Mouse (Mus musculus) induced T-regulatory cell, adult 2 months (primary cell): ENCODE measurements at regions not wholly inside any gene's neighbourhood (a gene's known extent, or its start where the extent isn't known, plus 50 kb on each side); places are given as distances from the start of the nearest gene placed in this dataset.
"Not testable (repeated sequence)": the region's sequence is repeated elsewhere in the genome, so short reads cannot be mapped to it uniquely, and the experiment has no call there.

ENCODE experiments used
- DNase-seq: peaks from one replicate; pipeline ENCODE4 v3.0.0-alpha.2; 2012; ENCODE audit warnings: low read depth

DNA sequence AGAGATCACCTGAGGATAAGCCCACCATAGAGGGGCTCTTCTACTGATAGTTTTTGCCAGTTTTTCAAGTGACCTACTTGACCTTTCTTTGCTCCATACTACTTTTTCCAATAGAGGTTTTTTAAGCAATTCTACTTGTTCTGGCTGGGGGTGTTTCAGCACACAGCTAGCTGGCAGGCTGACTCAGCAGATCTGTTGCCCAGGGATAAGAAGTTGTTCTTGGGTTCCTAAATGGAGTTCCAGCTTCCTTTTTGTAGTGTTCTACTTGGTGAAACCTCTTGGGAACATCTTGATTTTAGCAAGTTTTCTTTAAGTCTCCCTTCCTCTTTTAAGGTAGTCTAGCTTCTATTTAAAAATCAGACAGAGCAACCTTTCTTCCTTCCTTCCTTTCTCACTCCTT is 61.0 kb downstream of the 4930474N05Rik start:
- DNase-seq, result no peak

DNA sequence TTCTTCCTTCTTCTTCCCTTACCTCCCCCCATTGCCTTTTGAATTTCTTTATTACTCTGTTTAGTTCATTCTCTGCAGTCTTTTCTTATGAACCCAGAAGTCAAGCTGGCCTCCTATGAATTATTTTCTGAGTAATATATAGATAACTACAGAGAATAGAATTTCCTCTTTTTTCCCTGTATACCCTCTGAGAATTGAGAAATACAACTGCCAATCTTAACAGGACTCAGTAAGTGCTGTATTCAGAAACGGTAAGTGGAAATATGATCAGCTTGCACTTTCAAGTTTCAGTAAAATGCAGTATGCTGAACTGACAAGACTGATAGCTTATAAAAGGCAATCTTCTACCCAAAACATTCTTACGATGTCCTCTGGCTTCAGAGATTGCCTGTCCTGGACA is 61.5 kb downstream of the 4930474N05Rik start:
- DNase-seq, result no peak

DNA sequence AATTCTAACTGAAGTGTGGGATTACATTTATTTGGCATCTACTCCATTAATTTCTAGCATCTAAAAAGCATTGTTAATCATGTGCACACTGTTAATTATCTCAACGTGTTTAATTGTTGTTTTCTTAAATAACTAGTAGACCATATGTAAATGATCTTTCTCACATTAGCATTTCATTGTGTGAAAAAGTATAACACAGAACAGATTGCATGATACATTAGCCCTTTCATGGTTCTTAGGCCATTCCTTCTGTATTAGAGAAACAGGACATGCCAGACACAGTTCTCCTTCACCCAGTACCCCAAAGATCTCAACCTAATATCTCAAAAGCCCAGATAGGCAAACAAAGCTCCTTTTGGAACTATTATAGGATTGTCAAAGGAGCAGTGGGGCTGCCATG is 89.0 kb downstream of the 4930474N05Rik start:
- no peak for DNase-seq

DNA sequence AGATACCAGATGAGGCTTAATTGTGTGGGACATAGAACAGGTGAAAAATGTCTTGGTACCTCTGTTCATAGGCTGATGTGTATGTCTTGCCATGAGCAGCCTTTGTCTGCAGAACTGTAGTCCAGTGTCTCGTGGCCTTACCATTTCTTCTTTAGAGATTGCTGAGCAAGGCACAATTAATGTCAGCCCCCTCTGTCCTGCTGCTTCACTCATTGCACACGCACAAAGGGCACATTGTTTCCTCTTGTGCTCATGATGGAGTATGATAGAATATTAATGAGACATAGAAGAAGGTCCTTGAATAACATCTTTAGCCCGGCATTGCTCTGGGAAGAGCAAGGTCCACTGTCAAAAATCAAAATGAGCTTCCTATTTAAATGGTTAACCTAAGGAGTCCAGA is 101.8 kb downstream of the 4930474N05Rik start:
- no peak for DNase-seq

DNA sequence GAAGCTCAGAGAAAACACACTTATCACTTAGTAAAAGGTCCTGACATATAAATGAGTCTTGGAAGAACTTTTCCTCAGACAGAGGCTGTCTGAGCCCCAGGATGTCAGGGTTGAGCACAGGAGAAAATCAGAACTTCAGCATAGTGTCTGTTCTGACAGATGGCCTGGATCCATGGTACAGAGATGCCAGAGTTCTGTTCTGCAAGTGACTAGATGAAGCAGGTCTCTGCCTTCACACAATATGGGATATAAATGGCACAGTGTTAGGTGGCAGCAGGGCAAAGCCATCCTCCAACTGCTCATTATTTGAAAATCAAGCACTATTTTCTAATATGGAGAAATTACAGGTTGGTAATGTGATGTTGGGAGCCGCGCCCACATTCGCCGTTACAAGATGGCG is 103.7 kb downstream of the 4930474N05Rik start:
- no peak for DNase-seq

DNA sequence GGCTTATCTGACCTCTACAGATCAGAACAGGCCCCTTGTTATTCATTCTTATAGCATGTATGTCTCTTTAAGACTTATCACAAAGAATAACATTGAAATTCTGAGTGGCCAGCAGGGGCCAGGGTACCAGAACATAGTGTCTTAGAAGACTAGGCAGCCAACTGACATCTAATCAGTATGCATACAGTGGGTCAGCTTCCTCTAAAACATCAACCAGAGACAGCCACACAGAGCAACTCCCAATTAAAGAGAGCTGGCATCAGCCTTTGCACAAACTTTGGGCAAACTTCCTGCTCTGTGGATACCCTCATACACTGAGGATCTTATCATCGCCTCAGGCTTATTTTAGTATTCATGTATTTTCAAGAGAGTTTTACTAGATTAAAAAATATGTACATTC is 109.1 kb downstream of the 4930474N05Rik start:
- no peak for DNase-seq

DNA sequence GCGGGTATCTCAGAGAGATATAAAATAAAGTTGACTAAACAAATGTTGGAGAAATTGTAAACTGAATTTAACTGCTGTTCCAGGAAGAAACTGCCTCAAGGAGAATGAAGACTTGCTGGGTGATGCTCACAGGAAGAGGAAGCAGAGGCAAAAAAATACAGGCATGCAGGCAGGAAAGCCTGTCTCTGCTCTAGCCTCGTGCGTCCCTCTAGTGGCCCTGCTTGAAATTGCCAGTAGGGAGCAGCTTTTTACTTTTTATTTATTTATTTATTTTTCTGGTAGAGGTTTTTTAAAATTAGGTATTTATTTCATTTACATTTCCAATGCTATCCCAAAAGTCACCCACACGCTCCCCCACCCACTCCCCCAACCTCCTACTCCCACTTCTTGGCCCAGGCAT is 118.1 kb downstream of the 4930474N05Rik start:
- DNase-seq, result peak; percentile 16

DNA sequence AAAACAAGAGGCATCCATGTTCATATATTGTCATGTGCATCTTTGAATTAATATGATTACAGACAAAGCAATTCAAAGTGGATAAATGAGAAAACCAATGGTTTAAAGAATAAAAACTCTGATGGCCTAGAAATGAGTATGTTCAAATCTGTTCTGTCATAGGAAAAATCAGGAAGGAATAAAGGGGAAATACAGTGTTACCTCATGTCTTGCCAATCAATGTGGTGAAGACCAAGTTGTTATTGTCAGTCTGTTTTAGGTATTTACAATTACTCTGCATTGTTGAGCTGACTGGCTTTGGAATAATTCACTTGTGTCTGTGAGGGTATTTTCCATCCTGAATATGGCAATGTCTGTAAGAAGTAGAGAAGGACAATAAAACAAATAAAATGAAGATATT is 151.1 kb downstream of the 4930474N05Rik start:
- no peak for DNase-seq

DNA sequence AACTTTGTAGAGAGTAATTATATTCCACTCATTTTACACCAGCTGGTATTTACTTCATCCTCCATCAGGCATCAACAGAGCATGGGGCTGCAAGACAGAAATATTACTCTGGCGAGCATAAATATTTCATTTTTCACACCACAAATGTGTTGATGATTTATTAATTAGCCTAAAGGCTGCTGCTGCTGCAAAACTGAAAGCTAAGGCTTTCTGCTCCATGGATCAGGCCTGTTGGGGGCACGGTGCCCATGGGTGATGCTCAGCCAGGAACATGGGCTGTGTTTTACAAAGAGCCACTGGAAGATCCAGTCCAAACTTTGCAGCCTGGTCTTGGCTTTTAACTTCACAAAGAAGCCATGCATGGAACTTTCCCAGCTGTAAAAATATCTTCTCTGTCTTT is 167.4 kb downstream of the 4930474N05Rik start:
- DNase-seq, result no peak

DNA sequence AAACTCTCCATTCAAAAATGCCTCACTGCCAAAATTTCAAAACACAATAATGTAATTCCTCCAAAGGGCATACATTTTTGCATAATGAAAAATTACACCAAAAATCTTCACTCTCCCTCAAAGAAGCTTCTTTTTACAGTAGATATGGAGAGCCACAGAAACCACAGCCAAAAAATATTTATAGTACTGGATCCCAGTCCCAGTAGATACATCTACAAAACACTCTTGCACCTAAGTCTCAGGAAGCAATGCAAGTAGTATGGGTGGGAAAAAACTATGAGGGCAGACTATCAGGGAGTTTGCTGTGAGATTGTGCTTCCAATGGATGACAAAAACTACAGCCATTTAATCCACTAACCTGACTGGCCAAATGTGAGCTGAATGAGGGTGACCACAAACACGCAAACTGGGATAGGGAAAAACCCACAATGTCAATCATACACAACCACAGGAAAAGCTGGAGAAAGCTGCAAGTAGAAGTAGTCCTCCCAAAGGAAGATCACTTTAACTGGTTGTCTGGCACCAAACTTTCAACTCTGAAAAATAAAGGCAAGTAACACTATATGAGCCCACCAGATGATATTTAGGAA is 189.2 kb downstream of the 4930474N05Rik start:
- DNase-seq, result no peak

DNA sequence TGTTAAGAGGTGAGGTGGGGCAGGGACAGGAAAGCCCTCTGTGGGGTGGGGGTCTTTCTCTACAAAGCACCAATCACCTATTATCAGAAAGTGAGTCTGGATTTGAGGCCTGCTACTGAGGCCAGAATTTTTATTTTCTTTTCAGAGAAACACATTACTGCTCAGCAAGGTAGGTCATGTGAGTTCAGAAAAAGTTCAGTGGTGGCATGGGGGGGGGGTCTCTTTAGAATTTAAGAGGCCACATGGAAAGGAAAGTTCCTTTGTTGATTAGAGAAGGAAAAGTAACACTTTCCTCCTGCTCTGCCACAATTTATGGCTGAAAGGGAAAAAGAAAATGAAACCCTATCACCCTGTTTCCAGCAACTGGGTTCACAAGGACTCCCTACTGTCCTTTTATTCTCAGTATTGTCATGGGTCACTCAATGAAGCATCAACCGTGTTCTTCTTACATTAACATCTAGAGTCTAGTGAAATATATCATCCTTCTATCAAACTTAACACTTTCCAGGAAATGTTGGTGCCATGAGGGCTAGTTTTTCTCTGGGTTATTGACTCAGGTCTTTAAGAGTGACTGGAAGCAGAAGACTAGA is 194.1 kb downstream of the 4930474N05Rik start:
- DNase-seq, result no peak

DNA sequence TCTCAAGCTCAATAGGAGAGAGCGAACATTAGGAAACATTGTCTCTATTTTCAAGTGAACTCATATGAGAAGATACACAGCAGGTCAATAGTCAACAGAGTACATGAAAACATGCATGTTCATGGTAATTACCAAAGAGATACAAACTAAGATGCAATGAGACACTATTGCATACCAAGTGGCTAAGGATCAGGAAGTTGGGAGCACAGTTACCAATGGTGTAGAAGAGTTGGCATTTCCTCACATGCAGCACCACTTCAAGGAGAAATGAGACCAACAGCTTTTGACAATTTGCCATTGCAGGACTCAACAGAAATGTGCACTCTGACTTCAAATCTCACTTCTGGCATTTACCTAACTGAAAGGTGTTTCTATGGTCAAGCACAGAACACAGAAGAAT is 215.6 kb downstream of the 4930474N05Rik start:
- no peak for DNase-seq

DNA sequence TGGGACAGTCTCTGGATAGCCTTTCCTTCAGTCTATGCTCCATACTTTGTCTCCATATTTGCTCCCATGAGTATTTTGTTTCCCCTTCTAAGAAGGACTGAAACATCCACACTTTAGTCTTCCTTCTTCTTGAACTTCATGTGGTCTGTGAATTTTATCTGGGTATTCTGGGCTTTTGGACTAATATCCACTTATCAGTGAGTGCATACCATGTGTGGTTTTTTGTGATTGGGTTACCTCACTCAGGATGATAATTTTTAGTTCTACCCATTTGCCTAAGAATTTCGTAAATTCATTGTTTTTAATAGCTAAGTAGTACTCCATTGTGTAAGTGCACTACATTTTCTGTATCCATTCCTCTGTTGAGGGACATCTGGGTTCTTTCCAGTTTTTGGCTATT is 220.0 kb downstream of the 4930474N05Rik start:
- DNase-seq, result not testable (repeated sequence)

DNA sequence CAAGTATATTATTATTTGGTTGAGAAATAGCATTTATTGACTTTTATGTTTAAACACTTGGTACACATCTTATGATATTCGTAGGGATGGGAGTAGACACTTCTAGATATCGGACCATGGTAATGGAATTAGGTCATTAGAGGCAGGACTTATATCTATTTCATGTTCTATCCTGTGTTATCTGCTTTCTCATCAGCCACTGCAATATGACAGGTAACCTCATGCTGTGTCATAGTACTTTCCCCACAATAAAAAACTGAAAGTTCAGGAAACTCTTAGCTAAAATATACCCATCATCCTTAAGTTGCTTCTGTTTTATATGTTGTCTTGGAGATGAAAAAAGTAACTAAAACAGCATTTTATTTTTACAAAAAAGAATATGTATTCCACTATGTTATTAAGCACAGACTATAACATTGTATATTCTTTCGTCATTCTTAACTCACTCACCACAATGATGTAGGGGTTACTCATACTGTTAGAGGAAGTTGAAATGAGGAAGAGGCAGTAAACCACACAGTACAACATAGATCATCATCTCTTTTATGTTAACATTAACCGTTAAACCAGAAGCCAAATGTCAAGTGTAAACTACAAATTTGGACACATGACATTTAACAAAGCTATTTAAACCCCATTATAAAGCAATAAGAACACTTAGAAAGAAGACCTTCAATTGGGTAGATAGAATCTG is 221.8 kb downstream of the 4930474N05Rik start:
- DNase-seq, result peak; percentile 33

DNA sequence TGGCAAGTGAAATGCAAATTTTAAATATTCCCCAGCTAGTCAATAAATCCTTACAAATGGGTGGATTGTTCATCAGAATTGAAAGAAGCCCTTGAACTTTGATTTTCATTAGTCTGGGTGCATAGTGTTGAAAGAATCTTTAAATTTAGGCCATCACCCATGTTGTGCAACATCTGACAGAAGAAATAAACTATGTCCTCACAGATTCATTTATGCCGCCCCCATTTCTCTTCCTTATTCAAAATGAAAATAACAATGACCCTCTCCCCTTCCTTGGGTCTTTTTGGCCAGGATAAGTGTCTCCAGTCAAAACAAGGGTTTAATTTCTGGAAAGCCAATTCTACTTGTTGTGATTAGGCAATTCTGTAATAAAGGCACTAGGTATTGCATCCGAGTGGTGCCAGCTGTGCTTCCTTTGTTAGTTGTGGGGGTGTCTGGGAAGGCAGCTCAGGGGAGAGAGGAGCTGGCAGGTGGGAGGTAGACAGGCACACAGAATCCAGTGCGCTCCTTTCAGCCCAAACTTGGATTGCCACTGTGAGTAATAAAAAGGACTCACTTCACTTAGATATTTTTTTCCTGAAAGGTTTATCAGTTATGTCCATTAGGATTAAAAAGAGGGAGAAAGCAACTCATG is 233.7 kb downstream of the 4930474N05Rik start:
- DNase-seq, result no peak

DNA sequence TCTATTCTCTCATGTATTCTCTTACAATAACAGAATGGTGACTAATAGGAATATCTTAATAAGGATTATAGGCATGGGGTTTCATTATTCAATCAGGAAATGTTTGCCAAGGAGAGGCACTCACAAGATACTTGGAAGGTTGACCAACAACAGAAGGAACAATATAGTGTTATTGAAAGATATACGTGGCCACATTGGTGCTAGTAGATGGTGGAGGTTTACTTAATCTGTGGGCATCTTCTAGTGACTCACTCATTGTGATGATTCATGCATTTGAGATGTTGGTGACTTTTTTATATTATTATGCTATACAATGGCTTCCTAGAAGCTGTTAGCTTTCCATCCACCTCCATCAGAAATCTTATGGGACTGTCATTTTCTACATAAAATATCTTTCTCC is 246.1 kb downstream of the 4930474N05Rik start:
- no peak for DNase-seq
